Mouse (Mus musculus) thymus, postnatal 0 days (tissue): ENCODE results near the gene H2-Q1. TPM values are rescaled to one million over a fixed set of nuclear protein-coding genes. Genes with fewer than 3 reads are reported as not detected.
A peak's percentile ranks its signal among the peaks of the same experiment; 100 is the strongest.
"Not testable (repeated sequence)": the region's sequence is repeated elsewhere in the genome, so short reads cannot be mapped to it uniquely, and the experiment has no call there.

Experiments
- DNase-seq: peaks from one replicate; pipeline ENCODE4 v3.0.0-alpha.2; 2015; ENCODE audit warnings: low spot score
- polyA plus RNA-seq: library from polyadenylated mRNA; unstranded; fragments of >200 nt; fragmentation: Nextera tagmentation; extraction: Ambion mirVana; gene quantifications from 2 replicates; pipeline ENCODE4 v1.2.1, GENCODE M21; 2015

H2-Q1 gene
- polyA plus RNA-seq, 1 experiment from 2014 or later, result 1.4 TPM

DNA sequence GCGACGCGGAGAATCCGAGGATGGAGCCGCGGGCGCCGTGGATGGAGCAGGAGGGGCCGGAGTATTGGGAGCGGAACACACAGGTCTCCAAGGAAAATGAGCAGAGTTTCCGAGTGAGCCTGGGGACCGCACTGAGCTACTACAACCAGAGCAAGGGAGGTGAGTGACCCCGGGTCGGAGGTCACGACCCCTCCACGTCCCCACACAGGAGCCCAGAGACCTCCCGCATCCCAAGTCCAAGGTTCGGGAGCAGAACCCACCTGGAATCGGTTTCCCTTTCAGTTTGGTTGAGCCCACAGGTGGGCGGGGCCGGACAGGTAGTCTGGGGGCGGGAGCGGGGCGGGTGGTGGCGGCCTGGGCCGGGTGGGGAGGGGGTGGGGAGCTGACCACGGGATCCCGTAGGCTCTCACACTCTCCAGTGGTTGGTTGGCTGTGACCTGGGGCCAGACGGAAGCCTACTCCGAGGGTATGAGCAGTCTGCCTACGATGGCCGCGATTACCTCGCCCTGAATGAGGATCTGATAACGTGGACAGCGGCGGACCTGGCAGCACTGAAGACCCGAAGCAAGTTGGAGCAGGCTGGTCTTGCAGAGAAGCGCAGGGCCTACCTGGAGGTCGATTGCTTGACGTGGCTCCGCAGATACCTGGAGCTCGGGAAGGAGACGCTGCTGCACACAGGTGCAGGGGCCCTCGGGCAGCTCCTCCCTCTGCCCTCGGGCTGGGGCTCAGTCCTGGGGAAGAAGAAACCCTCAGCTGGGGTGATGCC lies 22.7 kb downstream of the H2-Q1 start:
- peak; percentile 6 for DNase-seq

DNA sequence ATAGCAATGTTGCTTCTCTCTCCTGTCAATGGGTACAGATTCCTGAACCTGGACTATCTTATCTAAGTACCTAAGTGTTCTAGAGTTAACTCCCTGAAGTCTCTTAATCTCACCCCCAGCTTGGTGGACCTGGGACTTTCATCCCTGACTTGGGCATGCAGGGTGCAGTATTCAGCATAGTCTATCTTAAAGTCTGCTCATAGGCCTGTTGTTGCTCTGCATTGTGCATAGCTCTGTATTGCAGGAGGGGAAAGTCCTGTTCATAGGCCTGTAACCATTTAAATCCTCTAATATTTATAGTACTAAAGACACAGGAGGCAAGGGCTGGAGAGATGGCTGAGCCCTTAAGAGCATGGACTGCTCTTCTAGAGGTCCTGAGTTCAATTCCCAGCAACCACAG lies 27.5 kb downstream of the H2-Q1 start:
- not testable (repeated sequence) for DNase-seq

DNA sequence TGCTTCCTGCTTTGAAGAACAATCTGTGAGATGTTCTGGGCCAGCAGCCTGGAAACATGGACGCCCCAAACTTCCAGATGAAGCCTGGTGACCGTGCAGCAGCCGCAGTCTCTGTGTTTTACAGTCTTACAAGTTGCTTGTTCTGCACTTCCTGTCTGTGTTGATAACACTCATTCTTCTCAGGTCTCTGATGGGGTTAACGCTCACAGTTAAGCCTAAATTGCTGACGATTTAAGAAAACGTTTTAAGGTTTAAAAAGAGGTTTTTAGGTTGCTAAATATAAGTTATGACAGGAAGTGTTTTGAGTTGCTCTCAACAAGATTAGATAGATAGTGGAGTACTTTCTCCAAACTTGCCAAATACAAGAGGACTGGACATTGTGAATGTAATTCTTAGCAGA lies 33.1 kb downstream of the H2-Q1 start:
- peak; percentile 53 for DNase-seq

DNA sequence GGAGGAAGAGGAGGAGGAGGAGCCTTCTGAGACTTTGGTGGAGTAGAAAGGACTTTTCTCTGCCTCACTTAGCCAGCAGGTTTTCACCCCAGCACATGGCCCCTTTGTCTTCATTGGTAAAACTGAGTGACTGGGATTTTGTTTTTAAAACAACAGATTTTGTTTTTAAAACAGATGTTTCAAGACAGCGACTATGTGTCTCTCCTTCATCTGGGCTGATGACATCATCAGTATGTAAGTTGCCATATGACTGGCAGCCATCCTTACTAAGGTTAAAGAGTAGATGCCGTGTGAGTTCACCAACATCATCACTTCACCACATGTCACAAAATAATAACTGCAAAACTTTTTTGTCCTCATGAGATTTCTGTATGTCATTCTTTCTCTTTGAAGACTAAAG lies 33.9 kb downstream of the H2-Q1 start:
- DNase-seq, result no peak

DNA sequence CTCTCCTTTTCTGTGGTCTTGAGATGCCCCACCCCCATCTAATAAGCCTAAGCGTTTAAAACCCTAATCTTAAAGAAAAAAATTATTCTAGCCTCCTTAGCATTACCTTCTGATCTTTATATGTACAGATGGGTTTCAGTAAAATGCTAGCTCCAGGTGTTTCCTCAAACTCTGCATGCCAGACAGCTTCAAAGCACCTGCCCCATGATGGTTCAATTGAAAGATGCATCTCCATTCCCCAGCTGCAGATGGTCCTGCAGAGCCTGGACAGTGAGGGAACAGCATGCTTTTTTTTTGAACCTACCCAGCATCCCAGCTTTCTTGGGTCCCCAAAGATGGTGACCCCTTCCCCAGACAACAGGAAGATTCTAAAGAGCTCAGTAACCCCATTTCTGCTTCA lies 36.9 kb downstream of the H2-Q1 start:
- DNase-seq, result peak; percentile 62

DNA sequence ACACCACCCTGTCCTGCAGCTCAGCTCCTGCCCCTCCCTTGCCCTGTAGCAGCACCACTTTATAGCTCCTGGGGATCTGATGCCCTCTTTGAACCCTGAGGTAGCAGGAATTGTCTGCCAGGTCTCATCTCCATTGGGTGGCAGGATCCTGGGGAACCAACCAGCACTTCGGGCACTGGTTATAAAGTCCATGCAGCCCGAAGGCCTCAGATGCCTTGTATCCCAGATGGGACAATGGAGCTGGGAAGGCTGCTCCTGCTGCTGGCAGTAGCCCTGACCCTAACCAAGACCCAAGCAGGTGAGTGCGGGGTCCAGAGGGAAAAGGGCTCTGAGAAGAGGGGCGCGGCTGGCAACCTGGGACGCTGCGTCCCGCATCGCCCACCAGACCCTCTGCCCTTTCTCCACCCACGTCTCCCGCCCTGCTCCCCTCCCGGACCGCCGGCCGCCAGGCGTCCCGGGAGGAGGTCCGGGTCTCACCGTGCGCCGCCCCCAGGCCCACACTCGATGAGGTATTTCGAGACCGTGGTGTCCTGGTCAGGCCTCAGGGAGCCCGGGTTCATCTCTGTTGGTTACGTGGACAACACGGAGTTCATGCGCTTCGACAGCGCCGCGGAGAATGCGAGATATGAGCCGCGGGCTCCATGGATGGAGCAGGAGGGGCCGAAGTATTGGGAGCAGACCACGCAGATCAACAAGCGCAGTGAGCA lies 38.7 kb downstream of the H2-Q1 start:
- DNase-seq, result peak; percentile 22

DNA sequence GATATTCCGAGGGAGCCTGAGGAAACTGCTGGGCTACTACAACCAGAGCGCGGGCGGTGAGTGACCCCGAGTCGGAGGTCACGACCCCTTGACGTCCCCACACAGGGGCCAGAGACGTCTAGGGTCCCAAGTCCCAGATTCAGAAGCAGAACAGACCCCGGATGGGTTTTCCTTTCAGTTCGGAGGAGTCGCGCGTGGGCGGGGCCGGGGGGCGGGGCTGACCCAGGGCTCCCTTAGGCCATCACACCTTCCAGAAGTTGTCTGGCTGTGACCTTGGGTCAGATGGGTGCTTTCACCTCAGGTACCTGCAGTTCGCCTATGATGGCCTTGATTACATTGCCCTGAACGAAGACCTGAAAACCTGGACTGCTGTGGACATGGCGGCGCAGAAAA lies 39.3 kb downstream of the H2-Q1 start:
- DNase-seq, result peak; percentile 9

Other genes with a start within 250 kb of the H2-Q1 start
- 0.89 and 1.0 TPM in 2 replicates for gene Ly6g6e, start 243.5 kb upstream of the H2-Q1 start, polyA plus RNA-seq
- 0.55 and 0.60 TPM in 2 replicates for gene Ly6g6d, start 242.3 kb upstream of the H2-Q1 start, polyA plus RNA-seq
- gene Ly6g6f, start 234.8 kb upstream of the H2-Q1 start, polyA plus RNA-seq, result 0.12 TPM in 1 of 2 replicates, not detected in the other
- 85.3 and 90.6 TPM in 2 replicates for gene Abhd16a, start 231.1 kb upstream of the H2-Q1 start, polyA plus RNA-seq
- 0.37 TPM in 1 of 2 replicates, not detected in the other for gene Ly6g5c, start 212.1 kb upstream of the H2-Q1 start, polyA plus RNA-seq
- gene Ly6g5b, start 205.0 kb upstream of the H2-Q1 start, polyA plus RNA-seq, result 3.7 and 4.0 TPM in 2 replicates
- 26.9 and 31.2 TPM in 2 replicates for gene Gpank1, start 198.9 kb upstream of the H2-Q1 start, polyA plus RNA-seq
- gene Csnk2b, start 198.4 kb upstream of the H2-Q1 start, polyA plus RNA-seq, result 348 and 353 TPM in 2 replicates
- gene D17H6S53E, start 194.0 kb upstream of the H2-Q1 start, polyA plus RNA-seq, result 11.2 and 14.7 TPM in 2 replicates
- gene Apom, start 188.4 kb upstream of the H2-Q1 start, polyA plus RNA-seq, result 0.18 and 0.21 TPM in 2 replicates
- 42.3 and 48.0 TPM in 2 replicates for gene Bag6, start 185.2 kb upstream of the H2-Q1 start, polyA plus RNA-seq
- 81.3 and 113 TPM in 2 replicates for gene Prrc2a, start 155.5 kb upstream of the H2-Q1 start, polyA plus RNA-seq
- gene Aif1, start 144.3 kb upstream of the H2-Q1 start, polyA plus RNA-seq, result 45.2 and 47.2 TPM in 2 replicates
- 35.3 and 41.8 TPM in 2 replicates for gene Lst1, start 132.0 kb upstream of the H2-Q1 start, polyA plus RNA-seq
- gene Ltb, start 126.0 kb upstream of the H2-Q1 start, polyA plus RNA-seq, result 144 and 167 TPM in 2 replicates
- gene Tnf, start 118.4 kb upstream of the H2-Q1 start, polyA plus RNA-seq, result 4.2 and 5.7 TPM in 2 replicates
- gene Lta, start 115.1 kb upstream of the H2-Q1 start, polyA plus RNA-seq, result 4.4 and 4.7 TPM in 2 replicates
- 0.26 and 0.69 TPM in 2 replicates for gene Gm16181, start 99.6 kb upstream of the H2-Q1 start, polyA plus RNA-seq
- 1.3 and 1.8 TPM in 2 replicates for gene Atp6v1g2, start 86.7 kb upstream of the H2-Q1 start, polyA plus RNA-seq
- gene Nfkbil1, start 84.6 kb upstream of the H2-Q1 start, polyA plus RNA-seq, result 14.0 and 16.8 TPM in 2 replicates
- gene Ddx39b, start 78.7 kb upstream of the H2-Q1 start, polyA plus RNA-seq, result 423 and 446 TPM in 2 replicates
- gene H2-D1, start 57.7 kb upstream of the H2-Q1 start, polyA plus RNA-seq, result 441 and 555 TPM in 2 replicates
- 68.4 and 69.8 TPM in 2 replicates for gene H2-Q2, start 21.8 kb downstream of the H2-Q1 start, polyA plus RNA-seq
- 15.1 and 18.4 TPM in 2 replicates for gene H2-Q4, start 59.2 kb downstream of the H2-Q1 start, polyA plus RNA-seq
- 22.7 and 22.9 TPM in 2 replicates for gene H2-Q6, start 104.4 kb downstream of the H2-Q1 start, polyA plus RNA-seq
- gene H2-Q7, start 118.8 kb downstream of the H2-Q1 start, polyA plus RNA-seq, result 37.3 and 38.8 TPM in 2 replicates
- gene H2-Q10, start 149.7 kb downstream of the H2-Q1 start, polyA plus RNA-seq, result 3.3 and 3.8 TPM in 2 replicates
- gene Pou5f1, start 185.6 kb downstream of the H2-Q1 start, polyA plus RNA-seq, result 0.44 and 0.62 TPM in 2 replicates
- gene Tcf19, start 196.4 kb downstream of the H2-Q1 start, polyA plus RNA-seq, result 75.9 and 80.4 TPM in 2 replicates
- gene Cchcr1, start 196.7 kb downstream of the H2-Q1 start, polyA plus RNA-seq, result 8.7 and 9.8 TPM in 2 replicates
- 10.2 and 12.7 TPM in 2 replicates for gene Psors1c2, start 212.8 kb downstream of the H2-Q1 start, polyA plus RNA-seq
- gene Cdsn, start 231.7 kb downstream of the H2-Q1 start, polyA plus RNA-seq, result 0.22 and 0.28 TPM in 2 replicates
- 1.3 and 6.3 TPM in 2 replicates for gene 2300002M23Rik, start 247.0 kb downstream of the H2-Q1 start, polyA plus RNA-seq